Mouse (Mus musculus): ENCODE measurements around the gene Zfand3. TPM values are rescaled to one million over a fixed set of nuclear protein-coding genes. Genes with fewer than 3 reads are reported as not detected.

The Zfand3 gene
- polyA plus RNA-seq, 1 experiment from 2014 or later: 55.5 TPM

GRCm38 (mm10) chr17:30133641-30134040, 129.1 kb downstream of the Zfand3 start:
- no peak for ATAC-seq (replicated peaks; ENCODE audit: low FRiP score, low read depth)
- 69% methylated on average over 12 of the region's 12 CpGs for WGBS
- Histone ChIP-seq H3K4me2 (ENCODE audit: low read length) (no peak overlapping the region), H3K27ac (no peak overlapping the region), H3K4me3 (replicated peaks; ENCODE audit: low read depth, low read length) (no peak overlapping the region), H3K36me3 (ENCODE audit: insufficient read depth, low read length) (peaks cover 4% of the 10 kb centered on the region; the same call in 1 of the 2 replicates), H3K4me1 (replicated peaks; ENCODE audit: insufficient read depth, low read length) (peaks cover 13% of the 10 kb centered on the region), H3K9me3 (replicated peaks; ENCODE audit: low read length) (no peaks in the 10 kb centered on the region), H3K9ac (ENCODE audit: low read depth, low read length) (no peak overlapping the region), H3K27me3 (ENCODE audit: insufficient read depth, low read length) (no peaks in the 10 kb centered on the region)
- no peak for DNase-seq (ENCODE audit: low spot score)
- no peak for TF ChIP-seq CTCF (IDR thresholded peaks at IDR 0.05; ENCODE audit: low read depth)

DNA sequence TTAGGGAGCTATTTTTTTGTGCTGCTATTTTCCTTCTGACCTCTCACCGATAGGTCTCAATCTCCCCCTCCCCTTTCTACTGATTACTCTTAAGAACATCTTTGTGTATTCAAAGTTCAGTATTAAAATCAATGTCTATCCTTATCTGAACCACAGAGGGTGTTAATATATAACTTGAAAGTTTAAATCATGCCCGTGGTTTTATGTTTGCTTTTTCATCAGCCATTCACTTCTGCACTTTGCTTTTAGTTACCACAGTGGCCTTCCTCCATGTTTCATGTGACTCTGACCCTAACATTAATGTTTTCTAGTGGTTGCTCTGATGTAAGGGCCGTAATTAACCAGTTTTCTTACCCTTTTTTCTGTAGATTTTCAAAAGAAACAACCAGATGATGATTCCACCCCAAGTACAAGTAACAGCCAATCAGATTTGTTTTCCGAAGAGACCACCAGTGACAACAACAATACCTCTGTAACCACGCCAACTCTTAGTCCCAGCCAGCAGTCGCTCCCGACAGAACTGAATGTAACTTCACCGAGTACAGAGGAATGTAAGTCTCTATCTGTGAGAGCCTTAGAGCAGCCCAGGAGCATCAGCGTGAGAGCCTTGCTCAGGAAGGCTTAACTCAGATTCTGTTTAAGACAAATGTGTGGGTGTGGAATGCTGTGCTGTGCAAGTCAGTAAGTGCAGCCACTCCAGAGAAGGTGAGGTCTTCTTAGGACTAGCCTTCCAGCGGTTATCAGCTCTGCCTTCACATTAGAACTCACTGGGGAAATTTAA, 130.6 kb downstream of the Zfand3 start:
- no peaks in the 10 kb centered on the region for H3K9me3 ChIP-seq (replicated peaks; ENCODE audit: low read length)
- H3K4me3 ChIP-seq (replicated peaks; ENCODE audit: low read depth, low read length): no peak overlapping the region
- no peak for ATAC-seq (replicated peaks; ENCODE audit: low FRiP score, low read depth)
- no peaks in the 10 kb centered on the region for H3K27me3 ChIP-seq (ENCODE audit: insufficient read depth, low read length)
- H3K9ac ChIP-seq (ENCODE audit: low read depth, low read length): no peak overlapping the region
- peaks cover 17% of the 10 kb centered on the region for H3K4me1 ChIP-seq (replicated peaks; ENCODE audit: insufficient read depth, low read length)
- H3K4me2 ChIP-seq (ENCODE audit: low read length): no peak overlapping the region
- no peak for TF ChIP-seq CTCF (IDR thresholded peaks at IDR 0.05; ENCODE audit: low read depth)
- 0 out of 2 replicates have a peak overlapping the region, but pooled peaks have one; percentile 19 for H3K27ac ChIP-seq
- peaks cover 4% of the 10 kb centered on the region; the same call in 1 of the 2 replicates for H3K36me3 ChIP-seq (ENCODE audit: insufficient read depth, low read length)
- 74% methylated on average over 10 of the region's 10 CpGs for WGBS
- DNase-seq (ENCODE audit: low spot score): no peak

GRCm38 (mm10) chr17:30135890-30136289, 131.4 kb downstream of the Zfand3 start:
- Histone ChIP-seq H3K27ac (no peak overlapping the region), H3K9ac (ENCODE audit: low read depth, low read length) (no peak overlapping the region), H3K4me3 (replicated peaks; ENCODE audit: low read depth, low read length) (no peak overlapping the region), H3K27me3 (ENCODE audit: insufficient read depth, low read length) (no peaks in the 10 kb centered on the region), H3K4me1 (replicated peaks; ENCODE audit: insufficient read depth, low read length) (peaks cover 17% of the 10 kb centered on the region), H3K9me3 (replicated peaks; ENCODE audit: low read length) (no peaks in the 10 kb centered on the region), H3K4me2 (ENCODE audit: low read length) (no peak overlapping the region), H3K36me3 (ENCODE audit: insufficient read depth, low read length) (peaks cover 4% of the 10 kb centered on the region; the same call in 1 of the 2 replicates)
- no peak for ATAC-seq (replicated peaks; ENCODE audit: low FRiP score, low read depth)
- no peak for TF ChIP-seq CTCF (IDR thresholded peaks at IDR 0.05; ENCODE audit: low read depth)
- no peak for DNase-seq (ENCODE audit: low spot score)
- 84% methylated on average over 6 of the region's 6 CpGs for WGBS

GRCm38 (mm10) chr17:30136684-30137083, 132.2 kb downstream of the Zfand3 start:
- TF ChIP-seq CTCF (IDR thresholded peaks at IDR 0.05; ENCODE audit: low read depth): no peak
- no peak overlapping the region for H3K9ac ChIP-seq (ENCODE audit: low read depth, low read length)
- no peaks in the 10 kb centered on the region for H3K27me3 ChIP-seq (ENCODE audit: insufficient read depth, low read length)
- no peak overlapping the region for H3K4me2 ChIP-seq (ENCODE audit: low read length)
- no peak overlapping the region for H3K27ac ChIP-seq
- no peak overlapping the region for H3K4me3 ChIP-seq (replicated peaks; ENCODE audit: low read depth, low read length)
- H3K36me3 ChIP-seq (ENCODE audit: insufficient read depth, low read length): peaks cover 4% of the 10 kb centered on the region; the same call in 1 of the 2 replicates
- ATAC-seq (replicated peaks; ENCODE audit: low FRiP score, low read depth) (no peak; the same call in 1 of the 2 replicates), DNase-seq (ENCODE audit: low spot score) (peak; percentile 31)
- no peaks in the 10 kb centered on the region for H3K9me3 ChIP-seq (replicated peaks; ENCODE audit: low read length)
- 81% methylated on average over 5 of the region's 5 CpGs for WGBS
- peaks cover 17% of the 10 kb centered on the region for H3K4me1 ChIP-seq (replicated peaks; ENCODE audit: insufficient read depth, low read length)

DNA sequence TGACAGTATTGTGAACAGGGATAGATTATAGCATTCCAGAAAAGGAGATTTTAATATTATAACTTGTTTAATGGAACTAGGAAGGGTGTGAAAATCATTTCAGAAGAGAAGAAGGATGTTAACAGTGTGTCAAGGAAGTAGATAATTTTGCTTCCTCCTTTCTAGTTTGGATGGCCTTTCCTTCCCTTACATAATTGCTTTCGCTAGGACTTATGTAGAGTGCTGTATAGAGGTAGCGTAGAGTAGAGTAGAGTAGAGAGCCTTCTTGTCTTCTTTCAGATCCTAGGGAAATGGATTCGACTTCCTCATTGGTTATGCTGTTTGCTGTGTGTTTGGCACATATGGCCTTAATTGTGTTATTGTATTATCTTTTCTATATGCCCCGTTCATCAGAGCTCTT, 132.6 kb downstream of the Zfand3 start:
- no peak for TF ChIP-seq CTCF (IDR thresholded peaks at IDR 0.05; ENCODE audit: low read depth)
- H3K27me3 ChIP-seq (ENCODE audit: insufficient read depth, low read length): no peaks in the 10 kb centered on the region
- H3K27ac ChIP-seq: no peak overlapping the region
- no peak overlapping the region for H3K9ac ChIP-seq (ENCODE audit: low read depth, low read length)
- 95% methylated on average over 4 of the region's 4 CpGs for WGBS
- DNase-seq (ENCODE audit: low spot score) (no peak), ATAC-seq (replicated peaks; ENCODE audit: low FRiP score, low read depth) (no peak)
- peaks cover 4% of the 10 kb centered on the region; the same call in 1 of the 2 replicates for H3K36me3 ChIP-seq (ENCODE audit: insufficient read depth, low read length)
- no peak overlapping the region for H3K4me3 ChIP-seq (replicated peaks; ENCODE audit: low read depth, low read length)
- H3K9me3 ChIP-seq (replicated peaks; ENCODE audit: low read length): no peaks in the 10 kb centered on the region
- no peak overlapping the region for H3K4me2 ChIP-seq (ENCODE audit: low read length)
- peaks cover 17% of the 10 kb centered on the region for H3K4me1 ChIP-seq (replicated peaks; ENCODE audit: insufficient read depth, low read length)

- H3K9me3 ChIP-seq (replicated peaks; ENCODE audit: low read length): no peaks in the 10 kb centered on the region
- TF ChIP-seq CTCF (IDR thresholded peaks at IDR 0.05; ENCODE audit: low read depth): no peak
- H3K4me3 ChIP-seq (replicated peaks; ENCODE audit: low read depth, low read length): no peak overlapping the region
- H3K36me3 ChIP-seq (ENCODE audit: insufficient read depth, low read length): 0 out of 2 replicates have a peak, but pooled peaks cover 4% of the 10 kb centered on the region
- no peak overlapping the region for H3K27ac ChIP-seq
- no peak overlapping the region for H3K9ac ChIP-seq (ENCODE audit: low read depth, low read length)
- 58% methylated on average over 6 of the region's 6 CpGs for WGBS
- no peaks in the 10 kb centered on the region for H3K27me3 ChIP-seq (ENCODE audit: insufficient read depth, low read length)
- H3K4me1 ChIP-seq (replicated peaks; ENCODE audit: insufficient read depth, low read length): peaks cover 17% of the 10 kb centered on the region
- H3K4me2 ChIP-seq (ENCODE audit: low read length): no peak overlapping the region
- DNase-seq (ENCODE audit: low spot score) (no peak), ATAC-seq (replicated peaks; ENCODE audit: low FRiP score, low read depth) (no peak)
Observed at GRCm38 (mm10) chr17:30144114-30144513, 139.6 kb downstream of the Zfand3 start.
